Mouse (Mus musculus): Measurements from ENCODE around the gene Lpin1.

DNA sequence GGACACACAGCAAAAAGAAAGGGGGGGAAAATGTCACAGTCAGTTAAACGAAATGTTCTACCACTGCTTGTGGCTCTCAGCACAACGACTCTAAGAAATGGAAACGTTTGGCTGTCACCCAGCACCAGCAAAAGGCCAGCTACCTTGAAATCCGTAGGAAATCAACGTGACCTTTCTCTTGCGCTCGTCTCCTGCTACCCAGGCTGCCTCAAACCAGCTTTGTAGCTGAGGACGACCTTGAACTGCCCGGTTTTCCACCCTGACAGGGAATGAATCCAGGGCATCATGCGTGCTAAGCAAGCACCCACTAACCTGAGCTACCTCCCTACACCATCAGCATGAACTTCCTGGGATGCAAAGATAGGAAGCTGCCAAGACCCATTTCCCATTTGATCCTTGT is 39.5 kb downstream of the Lpin1 start:
- TF ChIP-seq CTCF (conservative IDR thresholded peaks at IDR 0.05; ENCODE audit: insufficient read depth, insufficient read length, low read depth, low read length): no peak
- TF ChIP-seq POLR2A (IDR thresholded peaks at IDR 0.05; ENCODE audit: low read depth, low read length): no peak
